Mouse (Mus musculus) ES-CJ7 (cell line): ENCODE measurements around the gene Pde11a.

Experiments used
- DNase-seq: peaks from one replicate; pipeline ENCODE4 v3.0.0; 2011; ENCODE audit warnings: low read depth, low spot score

The Pde11a gene

GRCm38 (mm10) chr2:75960366-75961330, 377.9 kb downstream of the Pde11a start:
- peak; percentile 93 for DNase-seq

- peak; percentile 52 for DNase-seq
Measured at GRCm38 (mm10) chr2:75959850-75960365, 378.7 kb downstream of the Pde11a start.

GRCm38 (mm10) chr2:75959183-75959849, 379.3 kb downstream of the Pde11a start:
- DNase-seq, result peak; percentile 30

- no peak for DNase-seq
Measured at GRCm38 (mm10) chr2:75955709-75956108, 382.9 kb downstream of the Pde11a start.

- no peak for DNase-seq
Measured at GRCm38 (mm10) chr2:75953320-75953719, 385.3 kb downstream of the Pde11a start.

- no peak for DNase-seq
Measured at GRCm38 (mm10) chr2:75950685-75951084, 387.9 kb downstream of the Pde11a start.
